Mouse (Mus musculus): ENCODE results near the gene Crip2. TPM values are rescaled to one million over a fixed set of nuclear protein-coding genes. Genes with fewer than 3 reads are reported as not detected.
A peak's percentile ranks its signal among the peaks of the same experiment; 100 is the strongest.

Gene Crip2
- polyA plus RNA-seq, 1 experiment: 52.9 TPM

DNA sequence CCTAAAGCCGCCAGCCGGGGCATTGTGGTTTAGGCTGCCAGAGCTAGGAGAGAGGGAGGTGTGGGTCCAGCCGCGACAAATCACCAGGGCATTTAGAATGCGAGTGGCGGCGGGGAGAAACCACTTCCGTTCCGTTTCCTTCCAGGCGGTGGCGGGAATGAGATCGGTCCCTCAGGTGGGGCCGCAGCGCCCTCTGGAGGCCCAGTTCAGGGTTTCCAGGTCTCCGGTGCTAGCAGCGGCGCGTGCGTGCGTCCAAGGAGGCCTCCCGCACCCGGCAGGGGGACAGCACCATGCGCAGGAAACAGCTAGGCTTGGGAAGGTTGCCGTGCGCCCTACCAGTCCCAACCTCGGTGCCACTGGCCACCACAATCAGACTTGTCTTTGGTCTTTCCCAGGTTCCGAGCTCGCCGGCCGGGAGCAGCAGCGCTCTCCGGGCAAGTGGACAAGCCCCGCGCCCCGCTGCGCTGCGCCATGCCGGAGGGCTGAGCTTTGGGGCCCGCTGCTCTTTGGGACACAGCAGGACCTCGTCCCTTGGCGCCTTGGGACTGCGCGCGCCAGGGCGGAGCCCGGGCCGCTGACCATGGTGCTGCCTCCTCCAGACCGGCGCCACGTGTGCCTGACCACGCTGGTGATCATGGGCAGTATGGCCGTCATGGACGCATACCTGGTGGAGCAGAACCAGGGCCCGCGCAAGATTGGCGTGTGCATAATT, 47.7 kb downstream of the Crip2 start:
- no peak overlapping the region for H3K27ac ChIP-seq (ENCODE audit: insufficient read depth, low read length)
- H3K4me1 ChIP-seq (ENCODE audit: control insufficient read depth, insufficient read depth, low read length): no peaks in the 10 kb centered on the region; the same call in 1 of the 2 replicates
- peak overlapping the region; percentile 21 for H3K4me3 ChIP-seq (ENCODE audit: insufficient read depth, low read length)
- no peak for TF ChIP-seq POLR2A (IDR thresholded peaks at IDR 0.05; ENCODE audit: low read depth, low read length)
- peak; percentile 48 for TF ChIP-seq CTCF (IDR thresholded peaks at IDR 0.05; ENCODE audit: borderline replicate concordance, insufficient read depth, low read length)

GRCm38 (mm10) chr12:113188349-113189055, 48.5 kb downstream of the Crip2 start:
- Histone ChIP-seq H3K27ac (ENCODE audit: insufficient read depth, low read length) (no peak overlapping the region), H3K4me1 (ENCODE audit: control insufficient read depth, insufficient read depth, low read length) (no peaks in the 10 kb centered on the region; the same call in 1 of the 2 replicates), H3K4me3 (ENCODE audit: insufficient read depth, low read length) (no peak overlapping the region)
- TF ChIP-seq POLR2A (IDR thresholded peaks at IDR 0.05; ENCODE audit: low read depth, low read length) (no peak), CTCF (IDR thresholded peaks at IDR 0.05; ENCODE audit: borderline replicate concordance, insufficient read depth, low read length) (no peak)

- Histone ChIP-seq H3K4me3 (ENCODE audit: insufficient read depth, low read length) (no peak overlapping the region), H3K27ac (ENCODE audit: insufficient read depth, low read length) (no peak overlapping the region), H3K4me1 (ENCODE audit: control insufficient read depth, insufficient read depth, low read length) (no peaks in the 10 kb centered on the region)
- no peak for TF ChIP-seq CTCF (IDR thresholded peaks at IDR 0.05; ENCODE audit: borderline replicate concordance, insufficient read depth, low read length)
- TF ChIP-seq POLR2A (IDR thresholded peaks at IDR 0.05; ENCODE audit: low read depth, low read length): no peak
These were observed 53.4 kb downstream of the Crip2 start for GRCm38 (mm10) chr12:113193423-113193822.

Other genes with a start within 250 kb of the Crip2 start
- 0.25 TPM in 1 of 2 replicates, not detected in the other for gene Jag2, start 210.5 kb upstream of the Crip2 start, polyA plus RNA-seq (2011; ENCODE audit: insufficient read length, low read depth, missing spikeins)
- gene Nudt14, start 198.1 kb upstream of the Crip2 start, polyA plus RNA-seq (2011; ENCODE audit: insufficient read length, low read depth, missing spikeins): 6.4 and 8.4 TPM in 2 replicates
- 7.9 and 9.0 TPM in 2 replicates for gene Btbd6, start 163.8 kb upstream of the Crip2 start, polyA plus RNA-seq (2011; ENCODE audit: insufficient read length, low read depth, missing spikeins)
- gene Brf1, start 139.5 kb upstream of the Crip2 start, polyA plus RNA-seq (2011; ENCODE audit: insufficient read length, low read depth, missing spikeins): 25.3 and 37.2 TPM in 2 replicates
- gene Pacs2, start 125.7 kb upstream of the Crip2 start, polyA plus RNA-seq (2011; ENCODE audit: insufficient read length, low read depth, missing spikeins): 33.4 and 44.5 TPM in 2 replicates
- gene Tex22, start 65.7 kb upstream of the Crip2 start, polyA plus RNA-seq (2011; ENCODE audit: insufficient read length, low read depth, missing spikeins): not detected in 2 replicates
- gene Mta1, start 42.0 kb upstream of the Crip2 start, polyA plus RNA-seq (2011; ENCODE audit: insufficient read length, low read depth, missing spikeins): 83.2 and 86.5 TPM in 2 replicates
- 75.5 and 79.9 TPM in 2 replicates for gene Crip1, start 6.1 kb downstream of the Crip2 start, polyA plus RNA-seq (2011; ENCODE audit: insufficient read length, low read depth, missing spikeins)
- 10.1 and 12.2 TPM in 2 replicates for gene Tedc1, start 16.2 kb downstream of the Crip2 start, polyA plus RNA-seq (2011; ENCODE audit: insufficient read length, low read depth, missing spikeins)
- gene Tmem121, start 45.7 kb downstream of the Crip2 start, polyA plus RNA-seq (2011; ENCODE audit: insufficient read length, low read depth, missing spikeins): 7.2 and 8.3 TPM in 2 replicates